Mouse (Mus musculus) CH12.LX (cell line): ENCODE measurements around the gene Olfr1121. TPM values are rescaled to one million over a fixed set of nuclear protein-coding genes. Genes with fewer than 3 reads are reported as not detected.
"Not testable (repeated sequence)": the region's sequence is repeated elsewhere in the genome, so short reads cannot be mapped to it uniquely, and the experiment has no call there.

ENCODE experiments used
- DNase-seq: peaks from one replicate; pipeline ENCODE4 v3.0.0-alpha.2; 2013; ENCODE audit errors: extremely low read depth
- H3K27ac ChIP-seq: 2 replicates; pipeline ENCODE4 v1.5.1; 2012; ENCODE audit warnings: low read depth, mild to moderate bottlenecking, control low read depth, moderate library complexity; ENCODE audit not compliant: insufficient read depth
- H3K27me3 ChIP-seq: replicated peaks from 2 replicates; pipeline ENCODE3; 2012; ENCODE audit warnings: inconsistent platforms
- H3K36me3 ChIP-seq, 2 experiments: replicated peaks in 1 of 2; 2 replicates each; pipeline versions ENCODE3 to v1.6.1; 2012; ENCODE audit warnings: inconsistent platforms in 1 of 2, low read length in 1 of 2, mild to moderate bottlenecking in 1 of 2, mixed read lengths in 1 of 2, moderate library complexity in 1 of 2; ENCODE audit not compliant: control insufficient read depth in 1 of 2, insufficient read depth in 1 of 2
- H3K4me1 ChIP-seq, 2 experiments: 2 replicates each; pipeline ENCODE4 v1.6.1; 2012; ENCODE audit warnings: inconsistent platforms in 1 of 2, moderate library complexity in 1 of 2; ENCODE audit not compliant: insufficient read depth in 2 of 2, control insufficient read depth in 1 of 2
- H3K4me2 ChIP-seq: 2 replicates; pipeline ENCODE4 v1.6.1; 2012; ENCODE audit warnings: low read depth, mild to moderate bottlenecking, control low read depth; ENCODE audit not compliant: poor library complexity, insufficient read depth, severe bottlenecking
- H3K4me3 ChIP-seq, 3 experiments: fragments of 150-350 bp in 1 of 3; sonication (generic) in 1 of 3; replicated peaks in 1 of 3; 2 replicates each; pipeline versions ENCODE3 to v1.5.1; 2011 to 2012; ENCODE audit warnings: low read depth in 2 of 3, low read length in 2 of 3, mild to moderate bottlenecking in 2 of 3, moderate library complexity in 2 of 3, control low read depth in 1 of 3, improper control_type of control experiment in 1 of 3, inconsistent platforms in 1 of 3, mixed read lengths in 1 of 3; ENCODE audit not compliant: poor library complexity in 1 of 3
- H3K79me2 ChIP-seq: replicated peaks from 2 replicates; pipeline ENCODE4 v1.6.1; 2012; ENCODE audit warnings: mild to moderate bottlenecking, moderate library complexity; ENCODE audit not compliant: control insufficient read depth, poor library complexity, insufficient read depth, severe bottlenecking; ENCODE audit errors: extremely low read depth
- H3K9ac ChIP-seq: 2 replicates; pipeline ENCODE4 v1.6.1; 2012; ENCODE audit warnings: low read depth, mild to moderate bottlenecking, control low read depth, moderate library complexity; ENCODE audit not compliant: insufficient read depth
- H3K9me3 ChIP-seq: replicated peaks from 2 replicates; pipeline ENCODE3; 2012; ENCODE audit warnings: low read length, inconsistent platforms, mixed read lengths
- CTCF ChIP-seq, 2 experiments: IDR thresholded peaks in 1 of 2; conservative IDR thresholded peaks in 1 of 2; 2 replicates each; pipeline ENCODE4 v1.5.1; 2011 to 2012; ENCODE audit warnings: low read depth in 2 of 2, low read length in 2 of 2, improper control_type of control experiment in 1 of 2, inconsistent platforms in 1 of 2, mild to moderate bottlenecking in 1 of 2, moderate library complexity in 1 of 2
- ELF1 ChIP-seq: IDR thresholded peaks from 2 replicates; pipeline ENCODE4 v1.6.1; 2014; ENCODE audit warnings: low read depth, mild to moderate bottlenecking, inconsistent platforms, low read length, improper control_type of control experiment
- EP300 ChIP-seq: IDR thresholded peaks from 2 replicates; pipeline ENCODE4 v1.6.1; 2011; ENCODE audit warnings: low read length, improper control_type of control experiment
- ETS1 ChIP-seq: conservative IDR thresholded peaks from 2 replicates; pipeline ENCODE4 v1.6.1; 2012; ENCODE audit warnings: low read depth, mild to moderate bottlenecking, inconsistent platforms, low read length, improper control_type of control experiment, moderate library complexity
- GABPA ChIP-seq: IDR thresholded peaks from 2 replicates; pipeline ENCODE4 v1.6.1; 2012; ENCODE audit warnings: low read depth, low read length, improper control_type of control experiment, inconsistent platforms; ENCODE audit not compliant: insufficient replicate concordance
- HCFC1 ChIP-seq: IDR thresholded peaks from 2 replicates; pipeline ENCODE4 v1.6.1; 2012; ENCODE audit warnings: low read depth, mild to moderate bottlenecking, inconsistent platforms, low read length, improper control_type of control experiment
- POLR2AphosphoS2 ChIP-seq: IDR thresholded peaks from 2 replicates; pipeline ENCODE4 v1.6.1; 2011; ENCODE audit warnings: low read depth, low read length, improper control_type of control experiment
- RCOR1 ChIP-seq: conservative IDR thresholded peaks from 2 replicates; pipeline ENCODE4 v1.6.1; 2012; ENCODE audit warnings: low read depth, mild to moderate bottlenecking, inconsistent platforms, low read length, improper control_type of control experiment
- SIN3A ChIP-seq: IDR thresholded peaks from 2 replicates; pipeline ENCODE4 v1.6.1; 2012; ENCODE audit warnings: low read length, improper control_type of control experiment, inconsistent platforms
- SMC3 ChIP-seq: IDR thresholded peaks from 2 replicates; pipeline ENCODE4 v1.6.1; 2011; ENCODE audit warnings: low read depth, low read length, improper control_type of control experiment
- TBP ChIP-seq: conservative IDR thresholded peaks from 2 replicates; pipeline ENCODE4 v1.6.1; 2011; ENCODE audit warnings: low read depth, low read length, improper control_type of control experiment
- TCF12 ChIP-seq: IDR thresholded peaks from 2 replicates; pipeline ENCODE4 v1.6.1; 2014; ENCODE audit warnings: low read depth, mild to moderate bottlenecking, inconsistent platforms, low read length, improper control_type of control experiment
- USF1 ChIP-seq: IDR thresholded peaks from 2 replicates; pipeline ENCODE4 v1.6.1; 2014; ENCODE audit warnings: low read depth, mild to moderate bottlenecking, inconsistent platforms, low read length, improper control_type of control experiment
- USF2 ChIP-seq: conservative IDR thresholded peaks from 2 replicates; pipeline ENCODE4 v1.6.1; 2011; ENCODE audit warnings: low read depth, low read length, improper control_type of control experiment
- ZC3H11A ChIP-seq: IDR thresholded peaks from 2 replicates; pipeline ENCODE4 v1.6.1; 2012; ENCODE audit warnings: low read depth, mild to moderate bottlenecking, inconsistent platforms, low read length, improper control_type of control experiment
- ZKSCAN1 ChIP-seq: IDR thresholded peaks from 2 replicates; pipeline ENCODE4 v1.6.1; 2012; ENCODE audit warnings: low read depth, inconsistent platforms, low read length, improper control_type of control experiment, borderline replicate concordance
- dilution Hi-C: fragments of 300-500 bp; cut with MboI; formaldehyde crosslinking; loops from 2 replicates; pipeline ENCODE4 v1.14.3; 2020; ENCODE audit warnings: low sequenced_read_pairs; ENCODE audit not compliant: extremely low pct_unique_long_range_greater_than_20kb, extremely low pct_ligation_motif_present
- in situ Hi-C: fragments of 300-500 bp; cut with MboI; formaldehyde crosslinking; loops from 3 replicates; pipeline ENCODE4 v1.14.3; 2019; ENCODE audit warnings: low sequenced_read_pairs, low pct_ligation_motif_present, low pct_unique_long_range_greater_than_20kb, mixed read lengths
- polyA plus RNA-seq: library from polyadenylated mRNA; unstranded; fragments of >175 nt; gene quantifications from 2 replicates; pipeline ENCODE4 v1.2.1, GENCODE M21; 2012; ENCODE audit warnings: low read depth; ENCODE audit not compliant: insufficient read length
- total RNA-seq, 2 experiments: library from RNA; depleted of rRNA; stranded (reverse); fragments of 300-350 nt in 1 of 2; fragments of >200 nt in 1 of 2; gene quantifications; 2 replicates each; pipeline ENCODE4 v1.2.3; 2012 to 2014

Gene Olfr1121
- not detected in 2 replicates for total RNA-seq (2012; rRNA removed)
- total RNA-seq (2014; rRNA removed), result not detected in 2 replicates
- polyA plus RNA-seq, result not detected in 2 replicates

DNA sequence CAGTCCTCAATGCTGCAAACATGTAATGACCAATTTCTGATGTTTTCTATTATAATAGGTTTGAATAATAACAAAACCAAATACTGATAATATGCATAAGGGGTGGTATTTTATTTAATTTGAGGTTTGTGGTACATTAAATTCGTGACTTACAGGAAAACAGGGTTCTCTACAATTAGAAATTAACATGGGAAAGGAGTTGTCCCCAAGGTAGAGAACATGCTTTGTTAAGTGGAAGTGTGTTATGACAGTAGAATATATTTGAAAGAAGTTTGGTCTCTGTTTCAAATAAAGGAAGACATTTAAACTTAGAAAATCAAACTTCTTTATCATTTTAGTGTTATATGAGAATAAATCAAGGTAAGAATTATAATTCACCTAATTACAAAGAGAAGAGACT lies at the start of gene Olfr1121:
Gene Olfr1121, plus strand, starts transcription at position 301 of the 400 bp plus-strand sequence.
- dilution Hi-C loops, result no loop called here

DNA sequence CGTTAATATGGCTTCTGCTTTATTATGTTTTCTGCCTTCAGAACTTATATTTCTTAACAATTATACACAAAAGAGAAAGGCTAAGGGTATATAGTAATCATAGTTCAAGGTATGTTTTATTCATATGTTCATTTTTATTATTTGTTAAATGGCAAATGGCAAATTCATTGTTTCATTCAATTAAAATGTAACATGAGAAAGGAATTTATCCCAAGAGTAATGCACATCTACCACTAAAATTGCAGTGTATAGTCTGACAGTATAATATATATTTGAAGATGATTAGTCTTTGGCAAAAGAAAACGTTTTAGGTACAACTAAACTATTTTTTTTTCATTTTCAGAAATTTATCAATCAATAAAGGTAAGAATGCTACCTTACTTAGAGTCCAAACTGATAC lies 15.2 kb upstream of the Olfr1121 start, which contains the start of gene Olfr1120:
Gene Olfr1120, plus strand, starts transcription at position 301 of the 400 bp plus-strand sequence.
- in situ Hi-C loops (no loop called here), dilution Hi-C loops (no loop called here)
- no peaks in the 10 kb centered on the region for H3K79me2 ChIP-seq
- TF ChIP-seq HCFC1 (no peak), SMC3 (no peak), ELF1 (no peak), ETS1 (no peak), USF1 (no peak), EP300 (no peak), TBP (no peak), TCF12 (no peak), RCOR1 (no peak), ZC3H11A (no peak), SIN3A (no peak), POLR2AphosphoS2 (no peak)
- H3K4me1 ChIP-seq, result no peaks in the 10 kb centered on the region
- no peak within 1 kb of the TSS for H3K27ac ChIP-seq
- H3K4me3 ChIP-seq, result no peak within 1 kb of the TSS
- H3K27me3 ChIP-seq, result no peaks in the 10 kb centered on the region
- H3K4me2 ChIP-seq, result no peak within 1 kb of the TSS
- DNase-seq, result no peak
- peaks cover 16% of the 10 kb centered on the region for H3K9me3 ChIP-seq
- no peak within 1 kb of the TSS for H3K9ac ChIP-seq
- H3K36me3 ChIP-seq, result no peaks in the 10 kb centered on the region

More for the DNA sequence above, at the start of gene Olfr1121:
- no peak within 1 kb of the TSS for H3K9ac ChIP-seq
- DNase-seq, result no peak
- H3K27ac ChIP-seq, result no peak within 1 kb of the TSS
- no peak within 1 kb of the TSS for H3K4me2 ChIP-seq
- no peaks in the 10 kb centered on the region for H3K4me1 ChIP-seq
- in situ Hi-C loops, result no loop called here
- no peaks in the 10 kb centered on the region for H3K79me2 ChIP-seq
- H3K4me3 ChIP-seq, result no peak within 1 kb of the TSS
- peaks cover 9% of the 10 kb centered on the region for H3K9me3 ChIP-seq
- H3K27me3 ChIP-seq, result no peaks in the 10 kb centered on the region
- no peaks in the 10 kb centered on the region for H3K36me3 ChIP-seq
- TF ChIP-seq CTCF (conservative IDR thresholded peaks at IDR 0.05 in 1 of 2, IDR thresholded peaks at IDR 0.05 in 1 of 2; ENCODE audit: low read depth in 2 of 2, low read length in 2 of 2) (no peak), HCFC1 (no peak), GABPA (no peak), ZKSCAN1 (no peak), USF2 (no peak)

DNA sequence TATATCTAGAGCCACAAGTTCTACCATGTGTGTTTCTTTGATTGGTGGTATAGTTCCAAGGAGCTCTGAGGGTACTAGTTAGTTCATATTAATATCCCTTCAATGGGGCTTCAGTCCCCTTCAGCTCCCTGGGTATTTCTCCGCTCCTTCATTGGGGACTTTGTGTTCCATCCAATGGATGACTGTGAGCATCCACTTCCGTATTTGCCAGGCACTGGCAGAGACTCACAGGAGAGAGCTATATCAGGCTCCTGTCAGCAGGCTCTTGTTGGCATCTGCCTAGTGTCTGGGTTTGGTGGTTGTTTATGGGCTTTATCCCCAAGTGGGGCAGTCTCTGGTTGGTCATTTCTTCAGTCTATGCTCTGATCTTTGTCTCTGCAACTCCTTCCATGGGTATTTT lies 9.6 kb upstream of the Olfr1121 start:
- H3K27me3 ChIP-seq, H3K4me3 ChIP-seq, H3K79me2 ChIP-seq, H3K36me3 ChIP-seq, H3K27ac ChIP-seq, H3K9ac ChIP-seq, in situ Hi-C loops, H3K4me1 ChIP-seq, H3K9me3 ChIP-seq, DNase-seq, H3K4me2 ChIP-seq, dilution Hi-C loops: not testable (repeated sequence)
